Mouse (Mus musculus) CH12.LX (cell line): ENCODE measurements around the gene Krtap26-1. TPM values are rescaled to one million over a fixed set of nuclear protein-coding genes. Genes with fewer than 3 reads are reported as not detected.

ENCODE experiments used
- DNase-seq: peaks from one replicate; pipeline ENCODE4 v3.0.0-alpha.2; 2013; ENCODE audit errors: extremely low read depth
- H3K27ac ChIP-seq: 2 replicates; pipeline ENCODE4 v1.5.1; 2012; ENCODE audit warnings: low read depth, mild to moderate bottlenecking, control low read depth, moderate library complexity; ENCODE audit not compliant: insufficient read depth
- H3K27me3 ChIP-seq: replicated peaks from 2 replicates; pipeline ENCODE3; 2012; ENCODE audit warnings: inconsistent platforms
- H3K36me3 ChIP-seq, 2 experiments: replicated peaks in 1 of 2; 2 replicates each; pipeline versions ENCODE3 to v1.6.1; 2012; ENCODE audit warnings: inconsistent platforms in 1 of 2, low read length in 1 of 2, mild to moderate bottlenecking in 1 of 2, mixed read lengths in 1 of 2, moderate library complexity in 1 of 2; ENCODE audit not compliant: control insufficient read depth in 1 of 2, insufficient read depth in 1 of 2
- H3K4me1 ChIP-seq, 2 experiments: 2 replicates each; pipeline ENCODE4 v1.6.1; 2012; ENCODE audit warnings: inconsistent platforms in 1 of 2, moderate library complexity in 1 of 2; ENCODE audit not compliant: insufficient read depth in 2 of 2, control insufficient read depth in 1 of 2
- H3K4me2 ChIP-seq: 2 replicates; pipeline ENCODE4 v1.6.1; 2012; ENCODE audit warnings: low read depth, mild to moderate bottlenecking, control low read depth; ENCODE audit not compliant: poor library complexity, insufficient read depth, severe bottlenecking
- H3K4me3 ChIP-seq, 3 experiments: fragments of 150-350 bp in 1 of 3; sonication (generic) in 1 of 3; replicated peaks in 1 of 3; 2 replicates each; pipeline versions ENCODE3 to v1.5.1; 2011 to 2012; ENCODE audit warnings: low read depth in 2 of 3, low read length in 2 of 3, mild to moderate bottlenecking in 2 of 3, moderate library complexity in 2 of 3, control low read depth in 1 of 3, improper control_type of control experiment in 1 of 3, inconsistent platforms in 1 of 3, mixed read lengths in 1 of 3; ENCODE audit not compliant: poor library complexity in 1 of 3
- H3K79me2 ChIP-seq: replicated peaks from 2 replicates; pipeline ENCODE4 v1.6.1; 2012; ENCODE audit warnings: mild to moderate bottlenecking, moderate library complexity; ENCODE audit not compliant: control insufficient read depth, poor library complexity, insufficient read depth, severe bottlenecking; ENCODE audit errors: extremely low read depth
- H3K9ac ChIP-seq: 2 replicates; pipeline ENCODE4 v1.6.1; 2012; ENCODE audit warnings: low read depth, mild to moderate bottlenecking, control low read depth, moderate library complexity; ENCODE audit not compliant: insufficient read depth
- H3K9me3 ChIP-seq: replicated peaks from 2 replicates; pipeline ENCODE3; 2012; ENCODE audit warnings: low read length, inconsistent platforms, mixed read lengths
- BHLHE40 ChIP-seq: IDR thresholded peaks from 2 replicates; pipeline ENCODE4 v1.6.1; 2011; ENCODE audit warnings: mild to moderate bottlenecking, low read depth, low read length, improper control_type of control experiment
- CTCF ChIP-seq, 2 experiments: IDR thresholded peaks in 1 of 2; conservative IDR thresholded peaks in 1 of 2; 2 replicates each; pipeline ENCODE4 v1.5.1; 2011 to 2012; ENCODE audit warnings: low read depth in 2 of 2, low read length in 2 of 2, improper control_type of control experiment in 1 of 2, inconsistent platforms in 1 of 2, mild to moderate bottlenecking in 1 of 2, moderate library complexity in 1 of 2
- EP300 ChIP-seq: IDR thresholded peaks from 2 replicates; pipeline ENCODE4 v1.6.1; 2011; ENCODE audit warnings: low read length, improper control_type of control experiment
- ETS1 ChIP-seq: conservative IDR thresholded peaks from 2 replicates; pipeline ENCODE4 v1.6.1; 2012; ENCODE audit warnings: low read depth, mild to moderate bottlenecking, inconsistent platforms, low read length, improper control_type of control experiment, moderate library complexity
- IRF4 ChIP-seq: IDR thresholded peaks from 2 replicates; pipeline ENCODE4 v1.6.1; 2014; ENCODE audit warnings: low read depth, mild to moderate bottlenecking, inconsistent platforms, low read length, improper control_type of control experiment
- JUN ChIP-seq: IDR thresholded peaks from 2 replicates; pipeline ENCODE4 v1.6.1; 2011; ENCODE audit warnings: low read depth, mild to moderate bottlenecking, low read length, improper control_type of control experiment, moderate library complexity; ENCODE audit not compliant: insufficient read depth
- JUND ChIP-seq: conservative IDR thresholded peaks from 2 replicates; pipeline ENCODE4 v1.6.1; 2011; ENCODE audit warnings: low read depth, low read length, improper control_type of control experiment
- MAFK ChIP-seq: IDR thresholded peaks from 2 replicates; pipeline ENCODE4 v1.6.1; 2011; ENCODE audit warnings: low read length, improper control_type of control experiment; ENCODE audit not compliant: insufficient replicate concordance
- MAX ChIP-seq: IDR thresholded peaks from 2 replicates; pipeline ENCODE4 v1.6.1; 2011; ENCODE audit warnings: low read length, improper control_type of control experiment
- MAZ ChIP-seq: IDR thresholded peaks from 2 replicates; pipeline ENCODE4 v1.6.1; 2012; ENCODE audit warnings: low read depth, mild to moderate bottlenecking, inconsistent platforms, low read length, improper control_type of control experiment, moderate library complexity
- MXI1 ChIP-seq: IDR thresholded peaks from 2 replicates; pipeline ENCODE4 v1.6.1; 2011; ENCODE audit warnings: mild to moderate bottlenecking, low read depth, low read length, improper control_type of control experiment
- NELFE ChIP-seq: IDR thresholded peaks from 2 replicates; pipeline ENCODE4 v1.6.1; 2011; ENCODE audit warnings: low read depth, low read length, improper control_type of control experiment
- POLR2A ChIP-seq: IDR thresholded peaks from 2 replicates; pipeline ENCODE4 v1.6.1; 2011; ENCODE audit warnings: low read depth, mild to moderate bottlenecking, improper control_type of control experiment, low read length
- RAD21 ChIP-seq: IDR thresholded peaks from 2 replicates; pipeline ENCODE4 v1.6.1; 2011; ENCODE audit warnings: low read depth, mild to moderate bottlenecking, low read length, improper control_type of control experiment, moderate library complexity
- RCOR1 ChIP-seq: conservative IDR thresholded peaks from 2 replicates; pipeline ENCODE4 v1.6.1; 2012; ENCODE audit warnings: low read depth, mild to moderate bottlenecking, inconsistent platforms, low read length, improper control_type of control experiment
- SIN3A ChIP-seq: IDR thresholded peaks from 2 replicates; pipeline ENCODE4 v1.6.1; 2012; ENCODE audit warnings: low read length, improper control_type of control experiment, inconsistent platforms
- SMC3 ChIP-seq: IDR thresholded peaks from 2 replicates; pipeline ENCODE4 v1.6.1; 2011; ENCODE audit warnings: low read depth, low read length, improper control_type of control experiment
- TCF12 ChIP-seq: IDR thresholded peaks from 2 replicates; pipeline ENCODE4 v1.6.1; 2014; ENCODE audit warnings: low read depth, mild to moderate bottlenecking, inconsistent platforms, low read length, improper control_type of control experiment
- UBTF ChIP-seq: IDR thresholded peaks from 2 replicates; pipeline ENCODE4 v1.6.1; 2012; ENCODE audit warnings: low read depth, mild to moderate bottlenecking, inconsistent platforms, low read length, improper control_type of control experiment, moderate library complexity
- USF2 ChIP-seq: conservative IDR thresholded peaks from 2 replicates; pipeline ENCODE4 v1.6.1; 2011; ENCODE audit warnings: low read depth, low read length, improper control_type of control experiment
- ZKSCAN1 ChIP-seq: IDR thresholded peaks from 2 replicates; pipeline ENCODE4 v1.6.1; 2012; ENCODE audit warnings: low read depth, inconsistent platforms, low read length, improper control_type of control experiment, borderline replicate concordance
- ZNF384 ChIP-seq: IDR thresholded peaks from 2 replicates; pipeline ENCODE4 v1.6.1; 2012; ENCODE audit warnings: low read depth, low read length, improper control_type of control experiment, inconsistent platforms
- dilution Hi-C: fragments of 300-500 bp; cut with MboI; formaldehyde crosslinking; loops from 2 replicates; pipeline ENCODE4 v1.14.3; 2020; ENCODE audit warnings: low sequenced_read_pairs; ENCODE audit not compliant: extremely low pct_unique_long_range_greater_than_20kb, extremely low pct_ligation_motif_present
- in situ Hi-C: fragments of 300-500 bp; cut with MboI; formaldehyde crosslinking; loops from 3 replicates; pipeline ENCODE4 v1.14.3; 2019; ENCODE audit warnings: low sequenced_read_pairs, low pct_ligation_motif_present, low pct_unique_long_range_greater_than_20kb, mixed read lengths
- polyA plus RNA-seq: library from polyadenylated mRNA; unstranded; fragments of >175 nt; gene quantifications from 2 replicates; pipeline ENCODE4 v1.2.1, GENCODE M21; 2012; ENCODE audit warnings: low read depth; ENCODE audit not compliant: insufficient read length
- total RNA-seq, 2 experiments: library from RNA; depleted of rRNA; stranded (reverse); fragments of 300-350 nt in 1 of 2; fragments of >200 nt in 1 of 2; gene quantifications; 2 replicates each; pipeline ENCODE4 v1.2.3; 2012 to 2014

Gene Krtap26-1
- total and polyA plus RNA-seq, 3 experiments = not detected

DNA sequence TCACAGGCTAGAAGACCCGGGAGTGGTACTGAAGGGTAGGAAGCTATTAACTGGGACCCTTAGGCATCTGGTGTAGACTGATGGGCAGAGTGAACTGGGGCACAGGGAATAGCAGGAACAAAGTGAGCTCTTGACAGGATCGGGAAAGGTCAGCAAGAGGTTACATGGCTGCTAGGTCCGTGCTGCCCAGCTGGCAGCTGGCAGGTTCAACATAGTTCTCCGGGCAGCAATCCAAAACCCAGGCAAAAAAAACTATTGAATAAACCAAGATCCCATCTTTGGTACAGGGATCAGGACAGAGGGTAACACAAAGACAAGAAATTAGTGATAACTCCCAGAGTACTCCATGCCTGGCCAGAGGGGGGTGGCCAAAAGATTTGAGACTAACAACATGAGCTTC is 12.5 kb downstream of the Krtap26-1 start:
- in situ Hi-C loops (no loop called here), dilution Hi-C loops (no loop called here)
- no peaks in the 10 kb centered on the region for H3K4me1 ChIP-seq
- H3K9ac ChIP-seq = no peak overlapping the region
- H3K36me3 ChIP-seq = no peaks in the 10 kb centered on the region
- H3K4me2 ChIP-seq = no peak overlapping the region
- H3K27ac ChIP-seq = no peak overlapping the region
- TF ChIP-seq POLR2A (no peak), IRF4 (no peak), SIN3A (no peak), CTCF (conservative IDR thresholded peaks at IDR 0.05 in 1 of 2, IDR thresholded peaks at IDR 0.05 in 1 of 2; ENCODE audit: low read depth in 2 of 2, low read length in 2 of 2) (no peak), ETS1 (no peak), TCF12 (no peak), RAD21 (no peak), JUND (no peak), ZNF384 (no peak), NELFE (no peak), USF2 (no peak), ZKSCAN1 (no peak), BHLHE40 (no peak)
- no peaks in the 10 kb centered on the region for H3K79me2 ChIP-seq
- H3K4me3 ChIP-seq = no peak overlapping the region
- H3K9me3 ChIP-seq = peaks cover 66% of the 10 kb centered on the region
- no peaks in the 10 kb centered on the region for H3K27me3 ChIP-seq
- no peak for DNase-seq

DNA sequence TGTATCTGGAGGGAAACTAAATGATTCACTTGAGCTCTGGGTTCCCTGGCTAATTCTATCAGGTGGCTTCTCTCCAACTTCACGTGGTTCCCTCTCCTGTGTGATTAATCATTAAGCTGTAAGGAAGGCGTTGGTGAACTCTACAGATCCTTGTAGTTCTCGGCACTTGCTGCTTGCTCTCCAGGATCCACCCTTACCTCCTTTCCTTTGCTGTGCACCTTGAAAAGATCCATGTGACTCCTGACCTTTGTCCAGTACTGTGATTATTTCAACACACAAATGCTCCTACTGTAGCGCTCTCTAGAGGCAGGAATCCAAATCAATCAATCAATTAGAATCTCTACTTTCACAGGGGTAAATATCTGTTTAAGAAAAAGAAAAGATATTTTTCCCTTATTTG is 16.1 kb downstream of the Krtap26-1 start:
- Histone ChIP-seq H3K9me3 (peaks cover 73% of the 10 kb centered on the region), H3K27me3 (no peaks in the 10 kb centered on the region), H3K4me2 (no peak overlapping the region), H3K79me2 (no peaks in the 10 kb centered on the region), H3K4me3 (no peak overlapping the region), H3K4me1 (no peaks in the 10 kb centered on the region), H3K27ac (no peak overlapping the region), H3K36me3 (no peaks in the 10 kb centered on the region), H3K9ac (no peak overlapping the region)
- dilution Hi-C loops (no loop called here), in situ Hi-C loops (no loop called here)
- DNase-seq = no peak
- no peak for TF ChIP-seq JUN
- no peak for TF ChIP-seq MXI1
- no peak for TF ChIP-seq MAFK
- no peak for TF ChIP-seq RAD21
- no peak for TF ChIP-seq MAZ
- no peak for TF ChIP-seq UBTF
- no peak for TF ChIP-seq MAX
- no peak for TF ChIP-seq EP300
- TF ChIP-seq TCF12 = no peak
- TF ChIP-seq ZKSCAN1 = no peak
- no peak for TF ChIP-seq RCOR1
- no peak for TF ChIP-seq SMC3
- TF ChIP-seq ETS1 = no peak
